Mouse (Mus musculus) liver, adult 2 months (tissue): ENCODE results near the gene Xirp2. TPM values are rescaled to one million over a fixed set of nuclear protein-coding genes. Genes with fewer than 3 reads are reported as not detected.

Experiments
- DNase-seq: peaks from one replicate; pipeline ENCODE4 v3.0.0-alpha.2; 2011; ENCODE audit warnings: low read depth, low spot score; ENCODE audit errors: extremely low read depth
- H3K27ac ChIP-seq: fragments of 200-500 bp; replicated peaks from 2 replicates; pipeline ENCODE4 v1.5.1; 2012; ENCODE audit warnings: low read depth, mild to moderate bottlenecking, control low read depth, inconsistent platforms, low read length; ENCODE audit not compliant: insufficient read depth
- H3K27me3 ChIP-seq: fragments of 200-500 bp; 2 replicates; pipeline ENCODE4 v1.6.1; 2012; ENCODE audit warnings: mild to moderate bottlenecking, moderate library complexity, low read length, inconsistent platforms; ENCODE audit not compliant: control insufficient read depth, insufficient read depth
- H3K36me3 ChIP-seq: fragments of 200-500 bp; 2 replicates; pipeline ENCODE4 v1.6.1; 2012; ENCODE audit warnings: low read length, inconsistent platforms; ENCODE audit not compliant: control insufficient read depth, insufficient read depth
- H3K4me1 ChIP-seq: fragments of 200-500 bp; 2 replicates; pipeline ENCODE4 v1.6.1; 2011; ENCODE audit warnings: low read length; ENCODE audit not compliant: control insufficient read depth, insufficient read depth
- H3K4me3 ChIP-seq: fragments of 200-500 bp; 2 replicates; pipeline ENCODE4 v1.5.1; 2011; ENCODE audit warnings: low read depth, mild to moderate bottlenecking, control low read depth, low read length, moderate library complexity; ENCODE audit not compliant: insufficient read depth
- H3K79me2 ChIP-seq: fragments of 200-500 bp; 2 replicates; pipeline ENCODE4 v1.6.1; 2012; ENCODE audit warnings: inconsistent platforms, mild to moderate bottlenecking, low read length, moderate library complexity; ENCODE audit not compliant: control insufficient read depth, insufficient read depth
- H3K9ac ChIP-seq: fragments of 200-500 bp; 2 replicates; pipeline ENCODE4 v1.6.1; 2012; ENCODE audit warnings: low read depth, mild to moderate bottlenecking, control low read depth, inconsistent platforms, low read length
- CTCF ChIP-seq: fragments of 200-500 bp; IDR thresholded peaks from 2 replicates; pipeline ENCODE4 v1.5.1; 2011; ENCODE audit warnings: low read depth, low read length, control low read depth
- POLR2A ChIP-seq: fragments of 200-500 bp; IDR thresholded peaks from 2 replicates; pipeline ENCODE4 v1.6.1; 2011; ENCODE audit warnings: low read length, control low read depth; ENCODE audit not compliant: insufficient read depth; ENCODE audit errors: extremely low read depth
- WGBS: fragments of 180-500 bp; shearing (Covaris S2); methylation state at CpG from one replicate; pipeline ENCODE4 v1.1.7; 2018; 5-methylcytosine and 5-hydroxymethylcytosine counted together
- polyA plus RNA-seq: library from polyadenylated mRNA; depleted of rRNA; stranded (reverse); fragments of >200 nt; gene quantifications from 2 replicates; pipeline ENCODE4 v1.2.3, GENCODE M21; 2012
- total RNA-seq: library from RNA; depleted of rRNA; stranded (reverse); fragments of >200 nt; gene quantifications from 2 replicates; pipeline ENCODE4 v1.2.3, GENCODE M21; 2014

Gene Xirp2
- total and polyA plus RNA-seq, 2 experiments: 0.55 TPM; not detected in 1

- DNase-seq: no peak
- H3K27ac ChIP-seq: no peak overlapping the region
- H3K79me2 ChIP-seq: no peaks in the 10 kb centered on the region
- H3K36me3 ChIP-seq: no peaks in the 10 kb centered on the region
- no peak overlapping the region for H3K4me3 ChIP-seq
- H3K9ac ChIP-seq: no peak overlapping the region
- WGBS: 64% methylated on average over 3 of the region's 3 CpGs
- H3K4me1 ChIP-seq: no peaks in the 10 kb centered on the region
- no peaks in the 10 kb centered on the region for H3K27me3 ChIP-seq
- no peak for TF ChIP-seq POLR2A
- TF ChIP-seq CTCF: no peak
Observed at GRCm38 (mm10) chr2:67481051-67481450, 35.2 kb downstream of the Xirp2 start.

DNA sequence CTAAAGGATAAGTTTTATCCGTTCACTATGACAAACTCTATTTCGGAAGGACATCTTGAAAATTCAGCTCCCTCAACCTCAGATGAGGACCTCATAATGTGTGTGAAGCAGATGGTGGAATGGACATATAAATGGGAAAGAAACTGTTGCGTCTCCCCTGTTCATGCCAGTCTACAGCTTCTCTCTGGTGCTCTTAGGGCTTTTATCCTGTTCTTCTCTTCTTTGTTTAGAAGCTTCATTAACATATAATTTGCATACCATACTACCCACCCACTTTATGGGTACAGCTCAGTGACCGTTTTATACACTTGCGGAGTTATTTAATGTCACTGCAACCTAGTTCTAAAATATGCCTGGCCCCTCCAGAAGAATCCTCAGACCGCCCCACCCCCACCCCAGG is 40.9 kb downstream of the Xirp2 start:
- Histone ChIP-seq H3K9ac (no peak overlapping the region), H3K4me1 (no peaks in the 10 kb centered on the region), H3K27ac (no peak overlapping the region), H3K4me3 (no peak overlapping the region), H3K36me3 (no peaks in the 10 kb centered on the region), H3K79me2 (no peaks in the 10 kb centered on the region), H3K27me3 (no peaks in the 10 kb centered on the region)
- WGBS: 90% methylated on average over 6 of the region's 6 CpGs
- TF ChIP-seq CTCF (no peak), POLR2A (no peak)
- DNase-seq: no peak

DNA sequence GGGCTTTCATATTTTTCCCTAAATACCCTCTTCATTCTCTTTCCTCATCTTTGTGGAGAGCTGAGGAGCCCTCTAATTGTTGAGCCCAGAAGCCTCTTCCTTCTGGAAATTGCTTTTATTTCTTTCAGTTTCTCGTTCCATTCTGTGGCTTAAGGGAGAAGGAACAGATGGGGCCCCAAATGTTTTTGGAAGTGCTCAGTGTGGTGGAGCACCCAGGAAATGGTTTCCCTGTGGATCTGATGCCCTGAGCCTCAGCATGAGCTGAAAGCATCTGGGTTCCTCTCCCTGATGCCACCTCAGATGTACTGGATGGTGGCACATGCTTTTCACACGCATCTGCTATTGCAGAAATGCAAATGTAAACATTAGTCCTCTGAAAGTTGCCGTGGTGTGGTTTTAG is 41.4 kb downstream of the Xirp2 start:
- Histone ChIP-seq H3K27me3 (no peaks in the 10 kb centered on the region), H3K79me2 (no peaks in the 10 kb centered on the region), H3K27ac (no peak overlapping the region), H3K9ac (no peak overlapping the region), H3K4me1 (no peaks in the 10 kb centered on the region), H3K4me3 (no peak overlapping the region), H3K36me3 (no peaks in the 10 kb centered on the region)
- TF ChIP-seq POLR2A (no peak), CTCF (no peak)
- 58% methylated on average over 3 of the region's 3 CpGs for WGBS
- DNase-seq: no peak

DNA sequence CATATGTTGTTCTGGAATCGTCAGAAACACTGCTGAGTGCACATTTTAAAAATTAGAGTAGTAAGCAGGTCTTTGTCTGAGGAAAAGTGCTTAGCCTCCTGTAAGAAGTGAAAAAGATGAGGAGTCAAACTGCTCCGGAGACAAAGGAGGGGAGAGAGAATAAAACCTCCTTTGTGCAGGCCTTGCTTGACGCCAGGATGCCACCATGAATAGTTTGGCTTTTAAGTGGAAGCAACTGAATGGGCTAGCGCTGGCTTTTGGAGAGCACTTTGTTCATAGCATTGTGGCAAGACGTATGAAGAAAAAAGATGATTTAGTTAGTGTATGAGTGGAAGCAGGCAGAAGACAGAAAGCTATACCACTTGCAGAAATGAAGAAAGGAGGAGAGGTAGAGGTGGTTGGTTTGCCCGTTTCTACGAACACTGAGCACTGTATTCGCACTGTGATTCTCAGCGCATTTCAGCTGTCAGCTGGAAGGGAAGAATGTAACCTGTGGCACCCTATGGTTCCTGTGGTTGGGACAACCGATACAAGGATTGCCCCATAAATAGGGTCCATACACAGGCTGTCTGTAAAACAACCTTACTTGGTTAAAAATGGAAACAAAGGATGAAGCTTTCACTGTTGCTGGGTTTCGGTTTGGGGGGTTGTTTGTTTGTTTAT is 42.8 kb downstream of the Xirp2 start:
- H3K4me1 ChIP-seq: no peaks in the 10 kb centered on the region
- no peak overlapping the region for H3K27ac ChIP-seq
- no peaks in the 10 kb centered on the region for H3K79me2 ChIP-seq

DNA sequence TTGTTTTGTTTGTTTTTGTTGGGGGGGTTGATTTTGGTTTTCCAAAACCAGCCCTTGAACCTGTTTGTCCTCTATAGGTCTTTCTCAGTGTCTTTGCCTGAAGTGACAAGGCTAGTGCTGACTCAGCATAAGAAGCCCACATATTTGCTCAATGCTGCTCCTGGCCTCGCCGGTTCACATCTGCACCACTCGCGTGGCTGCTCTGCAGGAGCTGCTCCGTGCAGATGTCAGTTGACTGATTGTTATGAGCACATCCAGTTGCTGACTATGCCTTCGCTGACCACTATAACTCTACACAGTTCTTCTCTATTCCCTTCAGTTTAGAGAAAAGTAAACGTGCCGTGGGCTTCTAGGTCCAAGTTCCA is 43.3 kb downstream of the Xirp2 start:
- H3K27ac ChIP-seq: no peak overlapping the region
- WGBS: 79% methylated on average over 8 of the region's 8 CpGs
- DNase-seq: no peak
- H3K4me3 ChIP-seq: no peak overlapping the region
- no peaks in the 10 kb centered on the region for H3K79me2 ChIP-seq
- no peaks in the 10 kb centered on the region for H3K4me1 ChIP-seq
- no peak for TF ChIP-seq CTCF
- no peak for TF ChIP-seq POLR2A
- H3K27me3 ChIP-seq: no peaks in the 10 kb centered on the region
- H3K36me3 ChIP-seq: no peaks in the 10 kb centered on the region
- no peak overlapping the region for H3K9ac ChIP-seq

More for the DNA sequence above, 42.8 kb downstream of the Xirp2 start:
- 88% methylated on average over 11 of the region's 11 CpGs for WGBS
- no peaks in the 10 kb centered on the region for H3K27me3 ChIP-seq
- TF ChIP-seq POLR2A: no peak
- no peak overlapping the region for H3K4me3 ChIP-seq
- H3K9ac ChIP-seq: no peak overlapping the region
- DNase-seq: no peak
- no peaks in the 10 kb centered on the region for H3K36me3 ChIP-seq

DNA sequence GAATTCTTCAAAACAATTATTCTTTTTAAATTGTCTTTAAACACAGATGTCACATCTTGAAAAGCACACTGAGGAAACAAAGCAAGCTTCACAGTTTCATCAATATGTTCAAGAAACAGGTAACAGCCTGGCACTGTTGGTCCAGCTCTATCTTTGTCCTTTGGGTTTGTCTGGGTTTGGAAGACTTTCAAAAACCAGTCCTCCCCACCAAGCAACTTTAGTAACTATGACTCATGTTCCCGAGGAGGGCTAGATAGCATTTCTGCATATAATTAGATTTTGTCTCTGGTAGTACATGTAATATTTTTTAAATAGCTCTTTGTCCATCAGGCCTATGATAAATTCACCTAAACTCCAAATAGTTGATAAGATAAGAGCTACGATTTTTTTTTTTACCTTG is 59.7 kb downstream of the Xirp2 start:
- TF ChIP-seq POLR2A (no peak), CTCF (no peak)
- 49% methylated on average over 2 of the region's 2 CpGs for WGBS
- no peaks in the 10 kb centered on the region for H3K27me3 ChIP-seq
- no peaks in the 10 kb centered on the region for H3K79me2 ChIP-seq
- no peaks in the 10 kb centered on the region for H3K36me3 ChIP-seq
- no peak overlapping the region for H3K9ac ChIP-seq
- H3K4me3 ChIP-seq: no peak overlapping the region
- H3K4me1 ChIP-seq: no peaks in the 10 kb centered on the region
- DNase-seq: no peak
- no peak overlapping the region for H3K27ac ChIP-seq
